Mouse (Mus musculus): Measurements from ENCODE around the gene Hoga1. TPM values are rescaled to one million over a fixed set of nuclear protein-coding genes. Genes with fewer than 3 reads are reported as not detected.

The Hoga1 gene
- polyA plus RNA-seq, 1 experiment from 2014 or later: 1.8 TPM

DNA sequence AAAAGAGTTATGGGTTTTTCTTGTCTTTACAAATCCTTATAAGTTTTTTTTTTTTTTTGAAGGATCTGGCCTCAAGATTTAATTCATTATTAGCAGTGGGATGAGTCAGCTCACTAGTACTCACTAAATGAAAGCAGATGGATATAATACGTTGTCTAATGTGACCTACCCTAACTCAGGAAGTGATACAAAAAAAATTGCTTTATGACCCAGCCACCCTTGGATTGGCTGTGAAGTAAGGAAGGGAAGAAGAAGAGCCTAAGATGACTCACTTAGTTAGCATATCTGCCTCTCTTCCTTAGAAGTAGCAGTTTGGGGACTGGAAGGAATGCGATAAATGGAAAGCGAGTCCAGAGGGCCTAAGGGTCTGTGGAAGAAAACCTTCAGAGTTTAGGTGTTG lies 54.0 kb downstream of the Hoga1 start:
- no peak for ATAC-seq (ENCODE audit: low FRiP score)
- Histone ChIP-seq H3K9me3 (replicated peaks) (no peaks in the 10 kb centered on the region), H3K4me2 (no peak overlapping the region), H3K36me3 (peaks cover 25% of the 10 kb centered on the region), H3K27me3 (replicated peaks) (no peaks in the 10 kb centered on the region), H3K4me3 (replicated peaks) (no peak overlapping the region), H3K4me1 (0 out of 2 replicates have a peak, but pooled peaks cover 2% of the 10 kb centered on the region), H3K9ac (replicated peaks) (no peak overlapping the region), H3K27ac (replicated peaks) (no peak overlapping the region)
- 92% methylated on average over 3 of the region's 3 CpGs for WGBS

- Histone ChIP-seq H3K27ac (replicated peaks) (no peak overlapping the region), H3K9ac (replicated peaks) (no peak overlapping the region), H3K4me1 (no peaks in the 10 kb centered on the region), H3K36me3 (peaks cover 36% of the 10 kb centered on the region), H3K4me2 (no peak overlapping the region), H3K27me3 (replicated peaks) (no peaks in the 10 kb centered on the region), H3K4me3 (replicated peaks) (no peak overlapping the region), H3K9me3 (replicated peaks) (no peaks in the 10 kb centered on the region)
- ATAC-seq (ENCODE audit: low FRiP score): no peak
- WGBS: 96% methylated on average over 9 of the region's 9 CpGs
Measured at GRCm38 (mm10) chr19:42104681-42105080, 59.3 kb downstream of the Hoga1 start.

- Histone ChIP-seq H3K27ac (replicated peaks) (no peak overlapping the region), H3K4me1 (no peaks in the 10 kb centered on the region), H3K4me3 (replicated peaks) (no peak overlapping the region), H3K36me3 (peaks cover 69% of the 10 kb centered on the region), H3K4me2 (no peak overlapping the region), H3K9me3 (replicated peaks) (no peaks in the 10 kb centered on the region), H3K9ac (replicated peaks) (no peak overlapping the region), H3K27me3 (replicated peaks) (no peaks in the 10 kb centered on the region)
- 89% methylated on average over 4 of the region's 4 CpGs for WGBS
- no peak for ATAC-seq (ENCODE audit: low FRiP score)
Measured at GRCm38 (mm10) chr19:42115783-42116335, 70.4 kb downstream of the Hoga1 start.

- Histone ChIP-seq H3K4me1 (no peaks in the 10 kb centered on the region), H3K36me3 (peaks cover 84% of the 10 kb centered on the region), H3K9me3 (replicated peaks) (no peaks in the 10 kb centered on the region), H3K4me2 (no peak overlapping the region), H3K9ac (replicated peaks) (no peak overlapping the region), H3K4me3 (replicated peaks) (no peak overlapping the region), H3K27me3 (replicated peaks) (no peaks in the 10 kb centered on the region), H3K27ac (replicated peaks) (no peak overlapping the region)
- WGBS: 97% methylated on average over 9 of the region's 9 CpGs
- no peak for ATAC-seq (ENCODE audit: low FRiP score)
Measured at GRCm38 (mm10) chr19:42118142-42118541, 72.7 kb downstream of the Hoga1 start.

DNA sequence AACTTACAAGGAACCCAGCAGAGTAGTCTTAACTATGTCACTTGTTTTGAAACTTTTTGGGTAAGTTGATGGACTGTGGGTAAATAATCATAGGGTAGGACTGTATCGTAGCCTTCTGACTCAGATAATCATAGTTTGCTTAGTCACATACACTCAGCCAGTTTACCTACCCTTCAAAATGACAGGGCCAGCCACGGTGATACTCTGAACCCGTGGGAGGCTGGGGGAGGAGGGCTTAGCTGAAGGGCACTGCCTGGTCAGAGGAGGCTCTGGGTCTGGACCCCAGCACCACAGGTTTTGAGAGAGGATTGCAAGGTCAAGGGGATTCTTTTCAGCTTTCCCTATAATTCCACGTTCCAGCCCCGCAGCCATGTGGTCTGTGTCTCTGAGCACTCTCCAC lies 73.2 kb downstream of the Hoga1 start:
- ATAC-seq (ENCODE audit: low FRiP score): no peak
- 96% methylated on average over 5 of the region's 5 CpGs for WGBS
- H3K27ac ChIP-seq (replicated peaks): no peak overlapping the region
- H3K36me3 ChIP-seq: peaks cover 84% of the 10 kb centered on the region
- no peak overlapping the region for H3K4me3 ChIP-seq (replicated peaks)
- no peaks in the 10 kb centered on the region for H3K9me3 ChIP-seq (replicated peaks)
- no peaks in the 10 kb centered on the region for H3K4me1 ChIP-seq
- no peak overlapping the region for H3K9ac ChIP-seq (replicated peaks)
- no peak overlapping the region for H3K4me2 ChIP-seq
- H3K27me3 ChIP-seq (replicated peaks): no peaks in the 10 kb centered on the region

GRCm38 (mm10) chr19:42120451-42120850 lies 75.0 kb downstream of the Hoga1 start:
- no peak overlapping the region for H3K9ac ChIP-seq (replicated peaks)
- H3K36me3 ChIP-seq: peaks cover 83% of the 10 kb centered on the region
- no peaks in the 10 kb centered on the region for H3K9me3 ChIP-seq (replicated peaks)
- no peak for ATAC-seq (ENCODE audit: low FRiP score)
- H3K4me1 ChIP-seq: no peaks in the 10 kb centered on the region; the same call in 1 of the 2 replicates
- H3K27ac ChIP-seq (replicated peaks): no peak overlapping the region
- no peak overlapping the region for H3K4me3 ChIP-seq (replicated peaks)
- no peak overlapping the region for H3K4me2 ChIP-seq
- WGBS: 92% methylated on average over 8 of the region's 8 CpGs
- no peaks in the 10 kb centered on the region for H3K27me3 ChIP-seq (replicated peaks)

Other genes with a start within 250 kb of the Hoga1 start
- gene Arhgap19, start 243.6 kb upstream of the Hoga1 start, polyA plus RNA-seq (2015; fragmentation: Nextera tagmentation; extraction: Ambion mirVana): 4.8 and 8.7 TPM in 2 replicates
- gene Frat1, start 215.6 kb upstream of the Hoga1 start, polyA plus RNA-seq (2015; fragmentation: Nextera tagmentation; extraction: Ambion mirVana): 20.1 and 22.7 TPM in 2 replicates
- gene Frat2, start 197.5 kb upstream of the Hoga1 start, polyA plus RNA-seq (2015; fragmentation: Nextera tagmentation; extraction: Ambion mirVana): 7.0 and 7.1 TPM in 2 replicates
- gene Rrp12, start 149.4 kb upstream of the Hoga1 start, polyA plus RNA-seq (2015; fragmentation: Nextera tagmentation; extraction: Ambion mirVana): 17.9 and 18.5 TPM in 2 replicates
- 540 and 577 TPM in 2 replicates for gene Pgam1, start 133.7 kb upstream of the Hoga1 start, polyA plus RNA-seq (2015; fragmentation: Nextera tagmentation; extraction: Ambion mirVana)
- gene Exosc1, start 112.2 kb upstream of the Hoga1 start, polyA plus RNA-seq (2015; fragmentation: Nextera tagmentation; extraction: Ambion mirVana): 59.7 and 61.4 TPM in 2 replicates
- gene Zdhhc16, start 112.1 kb upstream of the Hoga1 start, polyA plus RNA-seq (2015; fragmentation: Nextera tagmentation; extraction: Ambion mirVana): 89.3 and 90.6 TPM in 2 replicates
- gene Mms19, start 64.5 kb upstream of the Hoga1 start, polyA plus RNA-seq (2015; fragmentation: Nextera tagmentation; extraction: Ambion mirVana): 31.0 and 35.8 TPM in 2 replicates
- gene Ubtd1, start 63.8 kb upstream of the Hoga1 start, polyA plus RNA-seq (2015; fragmentation: Nextera tagmentation; extraction: Ambion mirVana): 13.9 and 14.5 TPM in 2 replicates
- 1.1 and 1.3 TPM in 2 replicates for gene Ankrd2, start 9.6 kb upstream of the Hoga1 start, polyA plus RNA-seq (2015; fragmentation: Nextera tagmentation; extraction: Ambion mirVana)
- not detected in 2 replicates for gene 4933411K16Rik, start 6.6 kb downstream of the Hoga1 start, polyA plus RNA-seq (2015; fragmentation: Nextera tagmentation; extraction: Ambion mirVana)
- gene Morn4, start 40.7 kb downstream of the Hoga1 start, polyA plus RNA-seq (2015; fragmentation: Nextera tagmentation; extraction: Ambion mirVana): 99.6 and 116 TPM in 2 replicates
- 31.0 and 33.5 TPM in 2 replicates for gene Pi4k2a, start 44.9 kb downstream of the Hoga1 start, polyA plus RNA-seq (2015; fragmentation: Nextera tagmentation; extraction: Ambion mirVana)
- gene Avpi1, start 83.4 kb downstream of the Hoga1 start, polyA plus RNA-seq (2015; fragmentation: Nextera tagmentation; extraction: Ambion mirVana): 11.1 and 14.2 TPM in 2 replicates
- 3.6 and 4.0 TPM in 2 replicates for gene Marveld1, start 101.8 kb downstream of the Hoga1 start, polyA plus RNA-seq (2015; fragmentation: Nextera tagmentation; extraction: Ambion mirVana)
- gene Zfyve27, start 118.3 kb downstream of the Hoga1 start, polyA plus RNA-seq (2015; fragmentation: Nextera tagmentation; extraction: Ambion mirVana): 58.0 and 62.6 TPM in 2 replicates
- 6.8 and 6.9 TPM in 2 replicates for gene Sfrp5, start 156.6 kb downstream of the Hoga1 start, polyA plus RNA-seq (2015; fragmentation: Nextera tagmentation; extraction: Ambion mirVana)
- 68.0 and 77.8 TPM in 2 replicates for gene Golga7b, start 202.0 kb downstream of the Hoga1 start, polyA plus RNA-seq (2015; fragmentation: Nextera tagmentation; extraction: Ambion mirVana)